8 mouse cellular contexts compared by ENCODE assay signal in genomic region chr19:3451170-3451569, GRCm38 (mm10). TPM values are rescaled to one million over a fixed set of nuclear protein-coding genes. Genes with fewer than 3 reads are reported as not detected.
DNase-seq lines count a peak whose midpoint lies in the region; ATAC-seq and TF ChIP-seq lines count a peak whose summit lies in the region.

No protein-coding gene starts in this region.

- peak; percentile 94 for TF ChIP-seq CTCF in midbrain, postnatal 0 days (IDR thresholded peaks at IDR 0.05)

- WGBS in limb, embryonic 10.5 days = 32% methylated on average over 6 of the region's 6 CpGs
- WGBS in midbrain, postnatal 0 days = 16% methylated on average over 6 of the region's 6 CpGs

- no peak overlapping the region for H3K9ac ChIP-seq in midbrain, postnatal 0 days (replicated peaks; ENCODE audit: low read length, poor library complexity, severe bottlenecking)

- no peaks in the 10 kb centered on the region for H3K4me1 ChIP-seq in limb, embryonic 10.5 days
- no peaks in the 10 kb centered on the region; the same call in 1 of the 2 replicates for H3K4me1 ChIP-seq in midbrain, postnatal 0 days (ENCODE audit: insufficient read depth, low read length)

- no peak overlapping the region for H3K4me3 ChIP-seq in limb, embryonic 10.5 days
- no peak overlapping the region for H3K4me3 ChIP-seq in midbrain, postnatal 0 days (ENCODE audit: low read depth, low read length)

- DNase-seq in urinary bladder, adult 18-20 months (ENCODE audit: low spot score in 2 of 2) = peak; percentile 34 to 35
- DNase-seq in urinary bladder, postnatal 10 days (ENCODE audit: low spot score) = no peak
- peak; percentile 54 to 75 for DNase-seq in cerebellum, postnatal 25 days
- DNase-seq in frontal cortex, postnatal 25 days (ENCODE audit: low spot score in 2 of 2) = peak; percentile 54 to 63
- DNase-seq in kidney, adult 8-10 months = peak; percentile 54 to 62
- DNase-seq in limb, embryonic 10.5 days (ENCODE audit: low spot score) = peak; percentile 74
- peak; percentile 94 for DNase-seq in midbrain, postnatal 0 days (ENCODE audit: low spot score)
- peak; percentile 51 to 74 for DNase-seq in spleen, postnatal 4 days (ENCODE audit: low spot score in 2 of 2)

- H3K27me3 ChIP-seq in limb, embryonic 10.5 days (ENCODE audit: low read depth, poor library complexity, severe bottlenecking) = no peaks in the 10 kb centered on the region
- no peaks in the 10 kb centered on the region for H3K27me3 ChIP-seq in midbrain, postnatal 0 days (ENCODE audit: insufficient read depth, low read length)

- H3K9me3 ChIP-seq in limb, embryonic 10.5 days (replicated peaks) = no peaks in the 10 kb centered on the region
- no peaks in the 10 kb centered on the region for H3K9me3 ChIP-seq in midbrain, postnatal 0 days (ENCODE audit: low read length)

- H3K27ac ChIP-seq in limb, embryonic 10.5 days = no peak overlapping the region
- H3K27ac ChIP-seq in midbrain, postnatal 0 days (ENCODE audit: low read depth, low read length) = no peak overlapping the region

- no peak overlapping the region for H3K4me2 ChIP-seq in midbrain, postnatal 0 days (ENCODE audit: low read depth, low read length, poor library complexity, severe bottlenecking)

- ATAC-seq in midbrain, postnatal 0 days (ENCODE audit: low FRiP score) = peak; percentile 73; the same call in 1 of the 2 replicates

- peaks cover 34% of the 10 kb centered on the region for H3K36me3 ChIP-seq in limb, embryonic 10.5 days
- peaks cover 12% of the 10 kb centered on the region; the same call in 1 of the 2 replicates for H3K36me3 ChIP-seq in midbrain, postnatal 0 days (ENCODE audit: insufficient read depth, low read length)

RNA-seq across cellular contexts. Expression of gene Gal, which starts 36.8 kb away (rescaled TPM):
- polyA plus RNA-seq in limb, embryonic 10.5 days (2016; fragmentation: Nextera tagmentation; extraction: Ambion mirVana) = 1.6 TPM in 2 replicates
- total RNA-seq in midbrain, postnatal 0 days (2014; rRNA removed) = 1.9 and 5.3 TPM in 2 replicates
- polyA plus RNA-seq in midbrain, postnatal 0 days (2015; fragmentation: Nextera tagmentation; extraction: Ambion mirVana) = 29.5 and 30.0 TPM in 2 replicates

Comparison
In these comparisons a context has a peak if more than half of its experiments do, and no peak if none do; other contexts are left out.
1. RNA of gene Gal, which starts 36.8 kb away (polyA plus RNA-seq): 29.5 to 30.0 TPM in midbrain, postnatal 0 days; 1.6 TPM in limb, embryonic 10.5 days; every median in the first group is over 10 times any median in the second.